Mouse (Mus musculus) left cerebral cortex, postnatal 10 days (tissue): ENCODE data around the gene AC170998.1. TPM values are rescaled to one million over a fixed set of nuclear protein-coding genes. Genes with fewer than 3 reads are reported as not detected.
"Not testable (repeated sequence)": the region's sequence is repeated elsewhere in the genome, so short reads cannot be mapped to it uniquely, and the experiment has no call there.

Experiments used
- DNase-seq, 2 experiments: peaks; one replicate each; pipeline ENCODE4 v3.0.0; 2021 to 2022; ENCODE audit warnings: low spot score in 2 of 2, mixed read lengths in 1 of 2; ENCODE audit errors: extremely low spot score in 1 of 2
- intact Hi-C: fragments of 180-260 bp; cut with DNase I; formaldehyde crosslinking; loops from one replicate; pipeline ENCODE4 v1.15.1; 2025
- total RNA-seq, 2 experiments: library from RNA; stranded (reverse); gene quantifications; 2 replicates each; pipeline ENCODE4 v1.2.3; 2021

Gene AC170998.1
- total RNA-seq, 2 experiments from 2014 or later, result 2.9 to 4.4 TPM

- intact Hi-C loops, result no loop called here
- DNase-seq, result peak; percentile 48 to 62
These were observed 17.4 kb downstream of the AC170998.1 start for GRCm38 (mm10) chr17:28743145-28743866.

DNA sequence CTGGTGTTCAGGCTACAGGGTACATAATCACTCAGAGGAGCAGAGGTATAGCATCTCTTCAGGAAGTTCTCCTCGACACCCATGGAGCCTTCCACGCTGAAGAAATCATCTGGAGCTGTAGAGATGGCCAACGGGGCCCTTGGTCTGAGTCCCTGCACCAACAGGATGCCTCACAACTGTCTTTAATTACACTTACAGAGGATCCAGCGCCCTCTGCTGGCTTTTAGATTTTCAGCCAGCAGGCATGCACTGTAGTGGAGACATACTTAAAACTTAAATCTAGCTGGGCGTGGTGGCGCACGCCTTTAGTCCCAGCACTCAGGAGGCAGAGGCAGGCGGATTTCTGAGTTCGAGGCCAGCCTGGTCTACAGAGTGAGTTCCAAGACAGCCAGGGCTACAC, 18.0 kb downstream of the AC170998.1 start:
- no peak for DNase-seq
- intact Hi-C loops, result no loop called here

GRCm38 (mm10) chr17:28745773-28746172, 19.9 kb downstream of the AC170998.1 start:
- intact Hi-C loops, result no loop called here
- no peak for DNase-seq

DNA sequence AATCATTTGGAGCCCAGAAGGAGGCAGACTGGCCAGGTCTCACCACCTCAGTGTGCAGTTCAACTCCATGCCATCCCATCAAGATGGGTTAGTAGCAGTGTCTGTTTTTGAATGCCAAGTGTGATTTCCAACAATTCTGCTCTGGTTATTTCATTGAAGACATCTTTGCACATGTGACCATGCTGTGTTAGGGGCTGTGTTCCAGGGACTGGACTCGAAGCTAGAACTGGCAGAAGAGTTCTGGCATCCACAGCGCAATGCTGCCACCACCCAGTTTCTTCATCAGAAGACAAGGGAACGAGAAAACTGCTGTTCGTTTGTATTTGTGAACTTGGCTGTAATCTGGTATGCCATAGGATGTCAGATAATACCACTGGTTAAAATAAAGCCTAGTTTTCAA, 22.1 kb downstream of the AC170998.1 start:
- intact Hi-C loops, result no loop called here
- no peak for DNase-seq

- intact Hi-C loops, result no loop called here
- DNase-seq, result no peak
These were observed 24.7 kb downstream of the AC170998.1 start for GRCm38 (mm10) chr17:28750580-28750979.

- intact Hi-C loops, result no loop called here
- DNase-seq, result no peak
These were observed 30.6 kb downstream of the AC170998.1 start for GRCm38 (mm10) chr17:28756447-28756846.

GRCm38 (mm10) chr17:28757470-28757869, 31.6 kb downstream of the AC170998.1 start:
- intact Hi-C loops, result no loop called here
- no peak for DNase-seq

GRCm38 (mm10) chr17:28760736-28761312, 34.9 kb downstream of the AC170998.1 start:
- intact Hi-C loops, result no loop called here
- no peak for DNase-seq

GRCm38 (mm10) chr17:28761871-28762270, 36.0 kb downstream of the AC170998.1 start:
- DNase-seq, result peak; percentile 34 to 73
- intact Hi-C loops, result no loop called here

- intact Hi-C loops, result loop anchor here (5.0 kb wide), 1 partner anchor 161 kb away; no protein-coding TSS in a partner anchor
- DNase-seq, result no peak
These were observed 40.3 kb downstream of the AC170998.1 start for GRCm38 (mm10) chr17:28766203-28766602.

DNA sequence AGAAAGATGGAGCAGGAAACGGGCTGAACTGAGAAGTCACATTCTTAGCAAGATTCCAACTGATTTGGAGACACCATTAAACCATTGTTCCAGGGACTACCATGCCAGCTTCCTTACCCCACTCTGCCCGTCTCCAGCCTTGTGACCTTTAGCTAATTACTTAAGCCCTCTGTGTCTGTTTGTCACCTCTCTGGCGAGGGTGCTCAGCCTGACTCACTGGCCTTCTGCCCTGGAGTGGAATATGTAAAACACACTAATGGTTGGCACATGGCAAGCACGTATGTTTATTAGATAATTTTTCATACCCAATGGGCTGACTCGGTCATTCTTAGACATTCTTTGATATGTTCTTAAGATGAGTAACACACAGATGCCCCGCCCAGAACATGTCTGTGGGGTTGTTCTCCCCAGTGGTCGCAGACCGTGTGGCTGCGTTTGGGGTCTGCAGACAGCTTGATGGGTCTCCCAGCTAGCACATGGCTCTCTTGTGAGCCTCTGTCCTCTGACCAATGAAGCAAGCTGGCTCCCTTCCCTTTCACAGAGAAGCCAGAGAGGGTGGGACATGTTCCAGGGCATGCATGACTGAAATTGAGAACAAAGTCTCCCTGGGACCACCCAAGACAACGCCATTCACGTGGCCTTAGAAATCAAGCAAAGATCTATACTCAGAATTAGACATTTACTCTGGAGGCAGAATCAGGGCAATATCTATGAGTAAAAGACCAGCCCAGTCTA, 41.1 kb downstream of the AC170998.1 start:
- no peak for DNase-seq
- intact Hi-C loops, result loop anchor here (5.0 kb wide), 1 partner anchor 160 kb away; no protein-coding TSS in a partner anchor

GRCm38 (mm10) chr17:28769121-28769874, 43.4 kb downstream of the AC170998.1 start, which contains the start of gene Mapk13:
Gene Mapk13 (plus strand): TSS chr17:28769297.
- no peak for DNase-seq
- intact Hi-C loops, result loop anchor here (5.0 kb wide), 1 partner anchor 158 kb away; no protein-coding TSS in a partner anchor

DNA sequence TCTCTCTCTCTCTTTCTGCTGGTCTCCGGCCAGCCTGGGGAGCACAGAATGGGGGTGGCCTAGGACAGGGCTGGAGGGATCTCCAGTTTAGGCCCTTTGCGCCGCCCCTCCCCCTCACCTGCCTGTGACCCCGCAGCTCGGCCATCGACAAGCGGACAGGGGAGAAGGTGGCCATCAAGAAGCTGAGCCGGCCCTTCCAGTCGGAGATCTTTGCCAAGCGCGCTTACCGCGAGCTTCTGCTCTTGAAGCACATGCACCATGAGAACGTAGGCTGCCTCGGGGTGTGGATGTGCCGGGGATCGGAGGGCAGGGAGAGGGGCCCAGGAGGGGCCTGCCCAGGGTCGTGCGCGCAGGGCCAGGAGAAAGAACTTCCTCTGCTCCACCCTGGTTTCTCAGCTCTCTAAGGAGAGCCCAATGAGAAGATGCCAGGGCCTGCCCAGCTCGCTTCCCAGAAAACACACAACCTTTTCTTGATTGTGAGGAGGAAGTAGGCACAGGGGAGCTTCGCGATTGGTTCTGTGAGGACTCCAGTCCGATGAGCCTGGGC, 44.1 kb downstream of the AC170998.1 start:
- intact Hi-C loops, result loop anchor here (5.0 kb wide), 1 partner anchor 157 kb away; no protein-coding TSS in a partner anchor
- DNase-seq, result peak in 1 of 2 experiments; percentile 53

- no peak for DNase-seq
- intact Hi-C loops, result no loop called here
These were observed 45.4 kb downstream of the AC170998.1 start for GRCm38 (mm10) chr17:28771289-28771688.

GRCm38 (mm10) chr17:28774303-28774702, 48.4 kb downstream of the AC170998.1 start:
- intact Hi-C loops, DNase-seq: not testable (repeated sequence)

DNA sequence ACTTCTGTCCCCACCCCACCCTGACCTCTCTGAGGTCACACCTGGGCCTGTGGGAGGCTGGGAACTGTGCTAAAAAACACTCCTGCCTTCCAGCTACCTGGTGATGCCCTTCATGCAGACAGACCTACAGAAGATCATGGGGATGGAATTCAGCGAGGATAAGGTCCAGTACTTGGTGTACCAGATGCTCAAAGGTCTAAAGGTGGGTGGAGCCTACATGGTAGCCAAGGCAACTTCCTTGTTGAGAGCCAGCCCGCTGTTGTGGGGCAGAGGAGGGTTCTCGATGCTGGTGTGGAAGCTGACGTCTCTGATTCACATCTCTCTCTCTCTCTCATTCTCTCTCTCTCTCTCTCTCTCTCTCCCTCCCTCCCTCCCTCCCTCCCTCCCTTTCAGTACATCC, 49.3 kb downstream of the AC170998.1 start:
- DNase-seq, result no peak
- intact Hi-C loops, result no loop called here
